Mouse (Mus musculus) heart, postnatal 0 days (tissue): ENCODE measurements at regions not wholly inside any gene's neighbourhood (a gene's known extent, or its start where the extent isn't known, plus 50 kb on each side); places are given as distances from the start of the nearest gene placed in this dataset.

Experiments
- CTCF ChIP-seq: IDR thresholded peaks from 2 replicates; pipeline ENCODE4 v1.5.1; 2016; ENCODE audit warnings: antibody characterized with exemption, control low read depth, low read depth
- EP300 ChIP-seq: IDR thresholded peaks from 2 replicates; pipeline ENCODE4 v1.6.1; 2016; ENCODE audit warnings: antibody characterized with exemption, low read depth

GRCm38 (mm10) chr2:48705805-48706150 is 108.1 kb upstream of the Acvr2a start:
- TF ChIP-seq CTCF (no peak), EP300 (no peak)
